Mouse (Mus musculus) midbrain, embryonic 16.5 days (tissue): ENCODE data around the gene Acot9. TPM values are rescaled to one million over a fixed set of nuclear protein-coding genes. Genes with fewer than 3 reads are reported as not detected.

ENCODE experiments used
- polyA plus RNA-seq: library from polyadenylated mRNA; unstranded; fragments of >200 nt; fragmentation: Nextera tagmentation; extraction: Ambion mirVana; gene quantifications from 2 replicates; pipeline ENCODE4 v1.2.1, GENCODE M21; 2015

Acot9 gene
- polyA plus RNA-seq, 1 experiment from 2014 or later = 49.9 TPM

Other genes starting within 250 kb of the Acot9 start
- gene Magea5, start 199.3 kb upstream of the Acot9 start, polyA plus RNA-seq = not detected in 2 replicates
- gene Magea1, start 172.7 kb upstream of the Acot9 start, polyA plus RNA-seq = not detected in 2 replicates
- not detected in 2 replicates for gene Magea2, start 168.8 kb upstream of the Acot9 start, polyA plus RNA-seq
- gene Cldn34b2, start 134.0 kb upstream of the Acot9 start, polyA plus RNA-seq = not detected in 2 replicates
- 79.4 and 80.4 TPM in 2 replicates for gene Sat1, start 46.0 kb upstream of the Acot9 start, polyA plus RNA-seq
- 79.1 and 82.7 TPM in 2 replicates for gene Prdx4, start 78.3 kb downstream of the Acot9 start, polyA plus RNA-seq